Mouse (Mus musculus) bone marrow, adult 2 months (tissue): Measurements from ENCODE around the gene Rxfp1.

Experiments used
- CTCF ChIP-seq: fragments of 200-500 bp; IDR thresholded peaks from 2 replicates; pipeline ENCODE4 v1.5.1; 2011; ENCODE audit warnings: low read length, control low read depth; ENCODE audit not compliant: control insufficient read depth, insufficient read depth
- POLR2A ChIP-seq: fragments of 200-500 bp; IDR thresholded peaks from 2 replicates; pipeline ENCODE4 v1.6.1; 2011; ENCODE audit warnings: low read depth, mild to moderate bottlenecking, control low read depth, low read length, borderline replicate concordance; ENCODE audit not compliant: control insufficient read depth

DNA sequence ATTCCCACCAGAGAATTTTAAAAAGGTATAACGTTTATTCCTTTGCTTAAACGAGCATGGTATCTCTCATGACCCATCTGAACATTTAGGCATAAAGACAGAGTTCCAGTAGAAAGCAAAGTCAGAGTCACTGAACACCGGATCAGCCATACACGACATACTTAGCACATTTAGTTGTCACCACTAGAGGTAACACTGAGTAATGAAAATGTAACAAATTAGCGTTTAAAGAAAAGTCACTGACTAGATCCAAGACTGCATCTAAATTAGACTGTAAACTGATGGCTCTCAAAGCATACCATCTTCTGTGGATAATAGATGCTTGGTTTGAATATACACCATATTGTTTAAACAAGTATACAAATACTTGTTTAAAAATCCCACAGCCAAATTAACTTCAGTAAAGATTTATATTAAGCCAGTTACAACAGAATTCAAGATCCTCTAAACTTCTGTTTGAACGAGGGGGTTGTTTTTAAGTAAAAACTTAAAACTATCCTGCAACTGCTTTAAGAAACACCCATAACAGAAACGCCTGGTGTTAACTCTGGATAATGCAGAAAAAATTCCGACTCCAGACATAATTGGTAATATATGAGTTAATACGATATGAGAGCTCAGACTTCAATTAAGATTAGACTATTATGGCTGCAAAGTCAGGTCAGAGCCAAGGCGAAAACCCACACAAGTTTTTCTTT lies 110.0 kb downstream of the Rxfp1 start:
- TF ChIP-seq CTCF (no peak), POLR2A (no peak)
